Mouse (Mus musculus) lung, adult 18-20 months (tissue): ENCODE measurements around the gene Gm10322.

ENCODE experiments used
- DNase-seq, 2 experiments: peaks; one replicate each; pipeline ENCODE4 v3.0.0; 2022; ENCODE audit warnings: mixed read lengths in 2 of 2

Gm10322 gene

DNA sequence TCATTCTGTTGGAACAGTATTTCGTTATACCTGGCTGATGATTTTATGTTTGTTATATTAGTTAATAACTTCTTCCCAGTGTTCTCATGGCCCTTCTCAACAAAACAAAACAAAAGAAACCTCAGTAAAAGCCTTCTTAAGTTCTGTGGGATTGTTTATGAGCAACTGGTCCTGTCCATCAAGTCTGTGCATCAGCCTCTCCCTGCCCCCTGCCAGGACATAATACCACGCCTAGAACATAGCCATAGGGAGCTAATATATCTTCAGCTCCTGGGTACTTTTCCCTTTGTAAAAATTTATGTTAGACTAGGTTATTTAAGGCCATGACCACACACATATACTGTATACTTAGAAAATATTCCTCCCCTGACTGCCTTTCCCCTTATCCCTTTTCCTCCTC is 48.9 kb downstream of the Gm10322 start:
- DNase-seq = no peak

- DNase-seq = no peak
Measured at GRCm38 (mm10) chr10:59665503-59666291, 49.8 kb downstream of the Gm10322 start.
